ENCODE assay signal across 11 mouse cellular contexts in genomic region chr7:57648136-57648755, GRCm38 (mm10).
DNase-seq lines count a peak whose midpoint lies in the region.
"Had no signal": no experiment of that assay in that cellular context is flagged by ENCODE, and none has a peak within 500 bp of the region (broad histone marks: within the 10 kb centered on the region; RNA-seq: fewer than 3 reads in every experiment).

No protein-coding gene starts in this region.

- DNase-seq in adrenal gland, adult 2 months = peak; percentile 3
- no peak for DNase-seq in adrenal gland, adult 8-10 months
- peak; percentile 49 to 59 for DNase-seq in cerebellum, adult 18-20 months
- DNase-seq in layer of hippocampus, adult 8-10 months (ENCODE audit: low spot score in 2 of 2) = peak; percentile 76 to 80
- peak; percentile 44 for DNase-seq in right cerebral cortex, adult 18-20 months
- DNase-seq in natural killer cell, adult 2 months (ENCODE audit: low spot score in 2 of 2) = no peak
- DNase-seq in testis, postnatal 14 days (ENCODE audit: low spot score) = no peak
- DNase-seq in ovary, adult 18-20 months (ENCODE audit: low spot score) = no peak
- DNase-seq: gastrocnemius, adult 2 months; kidney, postnatal 14 days; liver had no signal

Comparison
In these comparisons a context has a peak if more than half of its experiments do, and no peak if none do; other contexts are left out.
1. DNase-seq: peak in adrenal gland, adult 2 months (single experiment), cerebellum, adult 18-20 months (2 of 2), layer of hippocampus, adult 8-10 months (2 of 2) and right cerebral cortex, adult 18-20 months (single experiment); none in adrenal gland, adult 8-10 months (single experiment), natural killer cell, adult 2 months (0 of 2), testis, postnatal 14 days (single experiment) and ovary, adult 18-20 months (single experiment).